Mouse (Mus musculus) heart, adult 2 months (tissue): ENCODE measurements around the gene Fancc. TPM values are rescaled to one million over a fixed set of nuclear protein-coding genes. Genes with fewer than 3 reads are reported as not detected.

ENCODE experiments used
- DNase-seq, 2 experiments: peaks; one replicate each; pipeline ENCODE4 v3.0.0; 2021
- H3K27ac ChIP-seq: fragments of 200-600 bp; 2 replicates; pipeline ENCODE4 v1.8.1; 2022
- H3K27me3 ChIP-seq: fragments of 200-500 bp; 2 replicates; pipeline ENCODE4 v1.6.1; 2012; ENCODE audit warnings: mild to moderate bottlenecking, low read length, inconsistent platforms, mixed read lengths; ENCODE audit not compliant: control insufficient read depth, insufficient read depth
- H3K36me3 ChIP-seq: fragments of 200-500 bp; 2 replicates; pipeline ENCODE4 v1.6.1; 2012; ENCODE audit warnings: low read length, inconsistent platforms; ENCODE audit not compliant: control insufficient read depth, insufficient read depth
- H3K4me1 ChIP-seq: fragments of 200-500 bp; 2 replicates; pipeline ENCODE4 v1.6.1; 2011; ENCODE audit warnings: low read length; ENCODE audit not compliant: control insufficient read depth, insufficient read depth
- H3K4me3 ChIP-seq: fragments of 200-600 bp; 2 replicates; pipeline ENCODE4 v1.8.1; 2022
- H3K79me2 ChIP-seq: fragments of 200-500 bp; replicated peaks from 2 replicates; pipeline ENCODE4 v1.6.1; 2012; ENCODE audit warnings: mild to moderate bottlenecking, inconsistent platforms, low read length, moderate library complexity, mixed read lengths; ENCODE audit not compliant: control insufficient read depth, insufficient read depth
- H3K9ac ChIP-seq: fragments of 200-500 bp; 2 replicates; pipeline ENCODE4 v1.6.1; 2012; ENCODE audit warnings: low read depth, mild to moderate bottlenecking, control low read depth, inconsistent platforms, low read length, mixed read lengths
- CTCF ChIP-seq: fragments of 200-600 bp; IDR thresholded peaks from 2 replicates; pipeline ENCODE4 v1.8.1; 2022; ENCODE audit warnings: antibody characterized with exemption, mild to moderate bottlenecking, moderate library complexity
- EP300 ChIP-seq: fragments of 200-500 bp; IDR thresholded peaks from 2 replicates; pipeline ENCODE4 v1.6.1; 2011; ENCODE audit warnings: low read depth, low read length, control low read depth; ENCODE audit not compliant: insufficient read depth
- POLR2A ChIP-seq: fragments of 200-500 bp; IDR thresholded peaks from 2 replicates; pipeline ENCODE4 v1.6.1; 2011; ENCODE audit warnings: mild to moderate bottlenecking, low read depth, low read length, control low read depth; ENCODE audit not compliant: insufficient read depth
- WGBS: fragments of 180-500 bp; shearing (Covaris S2); methylation state at CpG from one replicate; pipeline ENCODE4 v1.1.7; 2018; 5-methylcytosine and 5-hydroxymethylcytosine counted together
- intact Hi-C: fragments of 180-260 bp; cut with DNase I; formaldehyde crosslinking; loops from one replicate; pipeline ENCODE4 v1.15.1; 2025
- polyA plus RNA-seq: library from polyadenylated mRNA; depleted of rRNA; stranded (reverse); fragments of >200 nt; gene quantifications from 2 replicates; pipeline ENCODE4 v1.2.3, GENCODE M21; 2012
- total RNA-seq, 2 experiments: library from RNA; stranded (reverse); gene quantifications; 2 replicates each; pipeline ENCODE4 v1.2.3; 2021

The Fancc gene
- total and polyA plus RNA-seq, 3 experiments = 3.3 to 3.7 (median 3.6) TPM

GRCm38 (mm10) chr13:63305160-63306011, 191.7 kb downstream of the Fancc start:
- H3K36me3 ChIP-seq = peaks cover 13% of the 10 kb centered on the region
- intact Hi-C loops = no loop called here
- no peak overlapping the region for H3K9ac ChIP-seq
- peak overlapping the region; percentile 63 for H3K27ac ChIP-seq
- WGBS = 58% methylated on average over 16 of the region's 16 CpGs
- peaks cover 23% of the 10 kb centered on the region for H3K4me1 ChIP-seq
- no peaks in the 10 kb centered on the region for H3K27me3 ChIP-seq
- TF ChIP-seq CTCF = no peak
- 0 out of 2 replicates have a peak, but pooled peaks have one; percentile 30 for TF ChIP-seq EP300
- TF ChIP-seq POLR2A = no peak
- no peak overlapping the region for H3K4me3 ChIP-seq
- peak in 1 of 2 experiments; percentile 53 for DNase-seq
- H3K79me2 ChIP-seq = no peaks in the 10 kb centered on the region

GRCm38 (mm10) chr13:63304799-63305159, 192.3 kb downstream of the Fancc start:
- intact Hi-C loops = no loop called here
- peaks cover 25% of the 10 kb centered on the region for H3K4me1 ChIP-seq
- no peak for TF ChIP-seq CTCF
- no peak for TF ChIP-seq POLR2A
- TF ChIP-seq EP300 = no peak
- peaks cover 15% of the 10 kb centered on the region for H3K36me3 ChIP-seq
- no peak for DNase-seq
- H3K79me2 ChIP-seq = no peaks in the 10 kb centered on the region
- H3K27ac ChIP-seq = peak overlapping the region; percentile 63
- WGBS = 57% methylated on average over 3 of the region's 3 CpGs
- H3K9ac ChIP-seq = peak overlapping the region; percentile 22; the same call in 1 of the 2 replicates
- H3K27me3 ChIP-seq = no peaks in the 10 kb centered on the region
- H3K4me3 ChIP-seq = no peak overlapping the region

GRCm38 (mm10) chr13:63304124-63304792, 192.8 kb downstream of the Fancc start:
- Histone ChIP-seq H3K4me1 (peaks cover 22% of the 10 kb centered on the region), H3K27me3 (no peaks in the 10 kb centered on the region), H3K36me3 (peaks cover 15% of the 10 kb centered on the region), H3K79me2 (no peaks in the 10 kb centered on the region), H3K27ac (peak overlapping the region; percentile 63), H3K4me3 (no peak overlapping the region), H3K9ac (no peak overlapping the region)
- 25% methylated on average over 6 of the region's 6 CpGs for WGBS
- intact Hi-C loops = no loop called here
- TF ChIP-seq EP300 (0 out of 2 replicates have a peak, but pooled peaks have one; percentile 32), CTCF (no peak), POLR2A (no peak)
- DNase-seq = peak; percentile 50 to 51

GRCm38 (mm10) chr13:63302381-63302780, 194.7 kb downstream of the Fancc start:
- H3K27ac ChIP-seq = no peak overlapping the region; the same call in 1 of the 2 replicates
- TF ChIP-seq CTCF (no peak), POLR2A (no peak), EP300 (no peak)
- peaks cover 22% of the 10 kb centered on the region for H3K4me1 ChIP-seq
- H3K27me3 ChIP-seq = no peaks in the 10 kb centered on the region
- 0 out of 2 replicates have a peak, but pooled peaks cover under 1% of the 10 kb centered on the region for H3K79me2 ChIP-seq
- no peak overlapping the region for H3K9ac ChIP-seq
- peaks cover 17% of the 10 kb centered on the region for H3K36me3 ChIP-seq
- WGBS = 85% methylated on average over 5 of the region's 5 CpGs
- no peak for DNase-seq
- intact Hi-C loops = no loop called here
- H3K4me3 ChIP-seq = no peak overlapping the region

GRCm38 (mm10) chr13:63301764-63302209, 195.3 kb downstream of the Fancc start:
- H3K27ac ChIP-seq = no peak overlapping the region; the same call in 1 of the 2 replicates
- WGBS = 46% methylated on average over 3 of the region's 3 CpGs
- peaks cover 22% of the 10 kb centered on the region for H3K4me1 ChIP-seq
- H3K36me3 ChIP-seq = peaks cover 17% of the 10 kb centered on the region
- no peak overlapping the region for H3K9ac ChIP-seq
- TF ChIP-seq POLR2A (no peak), CTCF (no peak), EP300 (no peak)
- no peaks in the 10 kb centered on the region for H3K27me3 ChIP-seq
- no peak for DNase-seq
- H3K79me2 ChIP-seq = 0 out of 2 replicates have a peak, but pooled peaks cover 3% of the 10 kb centered on the region
- no peak overlapping the region for H3K4me3 ChIP-seq
- intact Hi-C loops = no loop called here

- Histone ChIP-seq H3K79me2 (0 out of 2 replicates have a peak, but pooled peaks cover 3% of the 10 kb centered on the region), H3K27ac (no peak overlapping the region; the same call in 1 of the 2 replicates), H3K4me3 (no peak overlapping the region), H3K36me3 (peaks cover 17% of the 10 kb centered on the region), H3K9ac (no peak overlapping the region), H3K4me1 (peaks cover 22% of the 10 kb centered on the region), H3K27me3 (no peaks in the 10 kb centered on the region)
- intact Hi-C loops = no loop called here
- WGBS = 55% methylated on average over 7 of the region's 7 CpGs
- DNase-seq = peak in 1 of 2 experiments; percentile 64
- no peak for TF ChIP-seq CTCF
- no peak for TF ChIP-seq EP300
- no peak for TF ChIP-seq POLR2A
Observed at GRCm38 (mm10) chr13:63300929-63301328, 196.1 kb downstream of the Fancc start.
